Comparison of ENCODE assay signal across 16 mouse cellular contexts in genomic region chr9:98142121-98142520, GRCm38 (mm10).
"Had no signal": no experiment of that assay in that cellular context is flagged by ENCODE, and none has a peak within 500 bp of the region (broad histone marks: within the 10 kb centered on the region; RNA-seq: fewer than 3 reads in every experiment).

No protein-coding gene starts in this region.

- H3K27ac ChIP-seq: neural tube, embryonic 12.5 days; neural tube, embryonic 13.5 days; stomach, embryonic 15.5 days; stomach, postnatal 0 days had no signal

- H3K9me3 ChIP-seq: neural tube, embryonic 12.5 days; neural tube, embryonic 13.5 days; stomach, embryonic 15.5 days had no signal

- H3K27me3 ChIP-seq: neural tube, embryonic 12.5 days; neural tube, embryonic 13.5 days; stomach, embryonic 15.5 days had no signal

- H3K36me3 ChIP-seq: neural tube, embryonic 12.5 days; neural tube, embryonic 13.5 days; stomach, embryonic 15.5 days had no signal

- H3K9ac ChIP-seq: neural tube, embryonic 12.5 days; neural tube, embryonic 13.5 days; stomach, embryonic 15.5 days had no signal

- H3K4me1 ChIP-seq: neural tube, embryonic 12.5 days; neural tube, embryonic 13.5 days; stomach, embryonic 15.5 days had no signal

- H3K4me3 ChIP-seq: neural tube, embryonic 12.5 days; neural tube, embryonic 13.5 days; stomach, embryonic 15.5 days had no signal

- DNase-seq: retina, postnatal 1 day; right cerebral cortex, adult 18-20 months; right cerebral cortex, postnatal 14 days; right cerebral cortex, postnatal 25 days; right cerebral cortex, postnatal 4 days; spleen, adult 18-20 months; thymus, adult 18-20 months; thymus, adult 2 months; thymus, postnatal 14 days; thymus, postnatal 25 days; thymus, postnatal 36 days; thymus, postnatal 4 days had no signal

- H3K4me2 ChIP-seq: neural tube, embryonic 12.5 days; neural tube, embryonic 13.5 days; stomach, embryonic 15.5 days had no signal
